Mouse (Mus musculus) small intestine, adult 2 months (tissue): ENCODE data around the gene C2cd4c.

ENCODE experiments used
- CTCF ChIP-seq: fragments of 200-500 bp; IDR thresholded peaks from 2 replicates; pipeline ENCODE4 v1.5.1; 2012; ENCODE audit warnings: low read depth, mild to moderate bottlenecking, control low read depth, inconsistent platforms, low read length, moderate library complexity, mixed read lengths; ENCODE audit not compliant: insufficient replicate concordance, insufficient read length; ENCODE audit errors: extremely low read depth
- POLR2A ChIP-seq: fragments of 200-500 bp; IDR thresholded peaks from 2 replicates; pipeline ENCODE4 v1.6.1; 2012; ENCODE audit warnings: low read depth, mild to moderate bottlenecking, control low read depth, inconsistent platforms, low read length, moderate library complexity

DNA sequence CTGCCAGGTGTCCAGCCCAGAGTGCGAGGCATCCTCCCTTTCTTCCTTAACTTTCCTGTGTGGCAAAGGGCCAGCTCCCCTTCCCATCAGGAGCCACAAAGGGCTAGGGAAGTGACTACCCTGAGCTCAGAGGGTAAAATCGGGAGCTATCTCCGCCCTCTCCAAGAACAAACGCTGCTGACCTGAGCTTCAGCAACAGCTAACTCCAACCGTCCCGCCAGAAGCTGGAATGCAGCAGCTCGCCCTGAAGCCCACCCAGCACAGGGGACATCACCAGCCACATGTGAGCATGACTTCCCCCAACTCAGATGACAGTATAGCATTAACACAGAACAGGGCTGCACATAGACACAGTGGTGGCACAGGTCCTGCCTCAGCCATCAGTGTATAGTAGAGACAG is 29.8 kb downstream of the C2cd4c start:
- no peak for TF ChIP-seq POLR2A
- no peak for TF ChIP-seq CTCF
